Mouse (Mus musculus) embryonic fibroblast, embryonic 13.5 days (primary cell): ENCODE results near the gene Rab1a.

Source experiments
- CTCF ChIP-seq: IDR thresholded peaks from 2 replicates; pipeline ENCODE4 v1.5.1; 2011; ENCODE audit warnings: mild to moderate bottlenecking, control low read depth, low read length, moderate library complexity, borderline replicate concordance; ENCODE audit not compliant: insufficient read depth
- POLR2A ChIP-seq: IDR thresholded peaks from 2 replicates; pipeline ENCODE4 v1.6.1; 2011; ENCODE audit warnings: low read depth, mild to moderate bottlenecking, control low read depth, low read length, moderate library complexity

DNA sequence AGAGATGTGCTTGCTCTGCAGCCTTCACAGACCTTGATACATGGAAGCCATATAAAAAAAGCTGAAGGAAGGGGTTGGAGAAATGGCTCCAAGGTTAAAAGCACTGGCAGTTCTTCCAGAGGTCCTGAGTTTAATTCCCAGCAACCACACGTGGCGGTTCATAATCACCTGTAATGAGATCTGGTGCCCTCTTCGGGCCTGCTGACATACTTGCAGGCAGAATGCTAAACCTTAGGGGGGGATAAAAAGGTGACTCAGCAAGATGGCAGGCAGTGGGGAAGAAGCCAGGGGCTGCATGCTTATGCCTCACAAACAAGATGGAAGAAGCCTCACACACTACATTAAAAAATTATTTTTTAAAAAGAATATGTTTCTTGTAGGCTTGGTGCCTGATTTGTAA is 33.0 kb downstream of the Rab1a start:
- TF ChIP-seq POLR2A (no peak), CTCF (no peak)
